Comparison of ENCODE assay signal across 8 mouse cellular contexts in the genomic region with DNA sequence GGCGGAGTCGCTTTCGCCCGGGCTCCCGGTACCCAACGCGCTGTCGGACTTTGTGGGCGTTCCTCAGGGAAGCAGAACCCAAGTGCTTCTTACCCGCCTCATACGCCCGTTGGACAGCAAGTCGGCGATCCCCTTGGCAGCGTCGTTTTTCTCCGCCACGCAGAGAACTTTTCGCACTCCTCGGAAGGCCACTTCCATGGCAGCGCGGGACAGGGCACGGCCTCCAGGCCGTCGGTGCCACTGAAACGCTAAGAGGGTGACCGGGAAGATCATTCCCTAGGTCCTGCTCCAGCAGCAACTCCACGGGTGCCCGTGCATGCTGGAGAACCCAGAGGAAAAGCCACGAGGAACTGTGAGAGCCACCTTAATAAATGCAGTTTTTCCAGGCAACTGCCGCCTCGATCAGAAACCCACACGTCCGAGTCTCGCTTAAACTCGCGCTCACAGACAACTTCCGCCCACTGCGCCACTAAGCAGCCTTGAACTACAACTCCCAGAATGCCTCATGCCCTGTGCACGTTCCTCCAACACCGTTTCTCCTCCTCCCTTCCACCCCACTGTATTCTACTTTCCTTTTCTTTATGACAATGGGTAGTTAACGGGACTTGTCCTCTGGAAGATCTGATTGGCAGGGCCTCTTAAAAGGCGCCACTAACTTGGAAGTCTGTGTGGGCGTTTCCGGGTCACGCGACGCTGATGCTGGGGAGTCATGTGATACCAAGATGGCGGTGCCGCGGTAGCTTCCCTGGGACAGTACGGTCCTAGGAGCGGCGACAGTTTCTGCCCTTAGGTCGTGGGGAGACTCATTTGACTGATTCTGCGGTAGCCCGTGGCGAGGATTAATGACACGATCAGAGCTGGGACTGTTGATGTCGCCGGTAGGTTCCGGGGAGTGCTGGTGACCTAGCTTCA. TPM values are rescaled to one million over a fixed set of nuclear protein-coding genes. Genes with fewer than 3 reads are reported as not detected.
DNase-seq lines count a peak whose midpoint lies in the region; ATAC-seq and TF ChIP-seq lines count a peak whose summit lies in the region.

TSS of gene Top3a (minus strand) at position 537 of the 912 bp plus-strand sequence.
TSS of gene Smcr8 (plus strand) at position 696 of the 912 bp plus-strand sequence.

- peaks cover 74% of the 10 kb centered on the region for H3K4me1 ChIP-seq in hindbrain, embryonic 13.5 days (replicated peaks)

- peaks cover 22% of the 10 kb centered on the region for H3K36me3 ChIP-seq in hindbrain, embryonic 13.5 days

- POLR2A ChIA-PET in Patski (lab: Charles Lee) = interaction anchor here (0.7 to 1.4 kb wide), 4 partner anchors 10 to 72 kb away, joined by 3 read pairs; partner anchors contain the start of gene Shmt1

- CTCF ChIA-PET in Patski (lab: Charles Lee) = interaction anchor here (1.0 kb wide), 1 partner anchor 34 kb away, joined by 3 read pairs; the partner anchor contains the start of gene Shmt1

- peak within 1 kb of the TSS; percentile 86 for H3K4me2 ChIP-seq in hindbrain, embryonic 13.5 days

- peak within 1 kb of the TSS; percentile 85 for H3K9ac ChIP-seq in hindbrain, embryonic 13.5 days

- under 1% methylated on average over 62 of the region's 62 CpGs for WGBS in hindbrain, embryonic 13.5 days

- H3K9me3 ChIP-seq in hindbrain, embryonic 13.5 days = no peaks in the 10 kb centered on the region

- peak within 1 kb of the TSS; percentile 82 for H3K27ac ChIP-seq in hindbrain, embryonic 13.5 days

- in situ Hi-C loops in Patski (cut with MboI; ENCODE audit: low pct_unique_long_range_greater_than_20kb) = loop anchor here (5.0 kb wide), 1 partner anchor 80 kb away; the partner anchor contains the start of gene Llgl1

- peak; percentile 77 for DNase-seq in Patski (ENCODE audit: low read depth, low spot score)
- DNase-seq in cerebellum, postnatal 14 days = peak; percentile 79 to 86
- peak; percentile 77 to 81 for DNase-seq in frontal cortex, postnatal 14 days (ENCODE audit: low spot score in 2 of 2)
- DNase-seq in layer of hippocampus, postnatal 25 days (ENCODE audit: extremely low spot score in 1 of 2, low spot score in 1 of 2) = peak; percentile 72 to 74
- DNase-seq in lung, postnatal 25 days (ENCODE audit: low spot score) = peak; percentile 93
- peak; percentile 93 for DNase-seq in retina, embryonic 14.5 days (ENCODE audit: low spot score)
- peak; percentile 82 for DNase-seq in thymus, postnatal 4 days

- peak within 1 kb of the TSS; percentile 81 for H3K4me3 ChIP-seq in hindbrain, embryonic 13.5 days

- ATAC-seq in Patski = peak; percentile 83
- ATAC-seq in hindbrain, embryonic 13.5 days (ENCODE audit: low FRiP score) = peak; percentile 100

- TF ChIP-seq CTCF in Patski (IDR thresholded peaks at IDR 0.05) = no peak

- H3K27me3 ChIP-seq in Patski = no peaks in the 10 kb centered on the region
- no peaks in the 10 kb centered on the region for H3K27me3 ChIP-seq in hindbrain, embryonic 13.5 days

RNA-seq across cellular contexts. Expression of gene Top3a, which starts in this region (rescaled TPM):
- 11.2 TPM for polyA plus RNA-seq in Patski (2021)
- polyA plus RNA-seq in hindbrain, embryonic 13.5 days (2015; fragmentation: Nextera tagmentation; extraction: Ambion mirVana) = 10.3 and 10.4 TPM in 2 replicates
- 1 to 10 TPM; 5.0 to 6.2 TPM for total RNA-seq in layer of hippocampus, postnatal 25 days (2021)

RNA-seq across cellular contexts. Expression of gene Smcr8, which starts in this region (rescaled TPM):
- 19.9 TPM for polyA plus RNA-seq in Patski (2021)
- polyA plus RNA-seq in hindbrain, embryonic 13.5 days (2015; fragmentation: Nextera tagmentation; extraction: Ambion mirVana) = 5.9 and 6.5 TPM in 2 replicates
- 10 to 100 TPM; 29.1 to 30.6 TPM for total RNA-seq in layer of hippocampus, postnatal 25 days (2021)

Comparison
In these comparisons a context has a peak if more than half of its experiments do, and no peak if none do; other contexts are left out.
1. Peak in every context shown above with its lines: DNase-seq, ATAC-seq, H3K4me3 ChIP-seq and H3K27ac ChIP-seq.